Mouse (Mus musculus) bone marrow macrophage, adult 2 months (primary cell): ENCODE data around the gene Lpar3.

Experiments used
- CTCF ChIP-seq: IDR thresholded peaks from 2 replicates; pipeline ENCODE4 v1.5.1; 2012; ENCODE audit warnings: low read depth, mild to moderate bottlenecking, low read length, moderate library complexity
- POLR2A ChIP-seq: IDR thresholded peaks from 2 replicates; pipeline ENCODE4 v1.6.1; 2012; ENCODE audit warnings: mild to moderate bottlenecking, low read depth, low read length, borderline replicate concordance

DNA sequence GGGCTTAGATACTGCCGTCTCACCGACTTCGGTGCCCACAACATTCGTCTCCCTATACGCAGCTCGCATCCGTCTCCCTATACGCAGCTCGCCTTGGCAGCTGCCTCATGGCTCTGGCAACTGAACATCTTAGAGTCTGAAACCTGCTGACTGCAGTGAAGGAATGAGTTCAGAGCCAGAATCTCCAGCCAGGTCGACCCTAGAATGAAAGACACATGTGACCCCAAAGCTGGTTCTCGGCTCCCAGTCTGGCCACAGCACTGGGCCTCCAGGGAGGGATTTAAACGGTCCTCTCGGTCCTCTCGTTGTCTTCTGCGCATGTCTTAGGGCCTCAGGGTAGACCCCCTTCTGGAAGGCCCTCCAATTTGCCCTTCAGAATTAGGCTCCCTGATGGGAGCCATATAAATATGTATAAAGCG is 97.8 kb downstream of the Lpar3 start:
- no peak for TF ChIP-seq POLR2A
- no peak for TF ChIP-seq CTCF
